Mouse (Mus musculus) spleen, postnatal 4 days (tissue): Measurements from ENCODE around the gene Madcam1.
A peak's percentile ranks its signal among the peaks of the same experiment; 100 is the strongest.

Source experiments
- DNase-seq, 2 experiments: peaks; one replicate each; pipeline ENCODE4 v3.0.0; 2022; ENCODE audit warnings: low spot score in 2 of 2

Gene Madcam1

DNA sequence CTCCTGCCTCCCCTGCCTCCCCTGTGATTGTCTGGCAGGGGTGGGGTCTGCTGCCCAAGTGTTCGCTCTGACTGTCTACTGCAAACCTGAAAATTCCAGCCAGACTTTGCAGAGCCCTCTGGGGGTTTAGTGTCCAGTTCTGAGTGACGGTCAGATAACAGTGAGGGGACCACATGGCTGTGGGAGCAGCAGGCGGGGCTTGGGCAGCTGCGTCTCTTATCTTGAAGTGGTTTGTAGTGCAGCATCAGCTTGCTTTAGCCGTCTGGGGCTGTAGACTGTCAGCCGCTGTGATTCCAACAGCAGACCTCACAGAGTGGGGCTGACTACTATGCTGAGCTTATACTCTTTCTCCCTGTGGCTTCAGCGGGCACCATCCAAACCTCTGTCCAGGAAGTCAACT, 44.9 kb downstream of the Madcam1 start:
- DNase-seq, result no peak

DNA sequence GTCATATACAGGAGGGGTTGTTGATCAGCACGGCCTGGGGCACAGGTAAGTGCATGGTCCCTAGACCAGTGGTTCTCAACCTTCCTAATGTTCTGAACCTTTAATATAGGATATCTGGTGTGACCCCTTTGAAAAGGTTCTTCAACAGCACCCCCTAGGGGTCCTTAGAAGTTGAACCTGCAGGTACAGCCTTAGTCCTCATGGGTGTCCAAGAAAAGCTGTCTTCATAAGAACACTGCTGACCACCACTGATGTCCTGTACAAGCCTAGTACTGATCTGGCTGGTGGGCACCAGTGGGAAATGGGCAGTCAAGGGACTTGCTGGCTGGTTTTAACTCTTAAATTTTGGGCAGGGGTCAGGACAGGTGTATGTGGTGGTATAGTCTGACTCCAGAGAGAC, 47.7 kb downstream of the Madcam1 start:
- DNase-seq, result peak in 1 of 2 experiments; percentile 71

DNA sequence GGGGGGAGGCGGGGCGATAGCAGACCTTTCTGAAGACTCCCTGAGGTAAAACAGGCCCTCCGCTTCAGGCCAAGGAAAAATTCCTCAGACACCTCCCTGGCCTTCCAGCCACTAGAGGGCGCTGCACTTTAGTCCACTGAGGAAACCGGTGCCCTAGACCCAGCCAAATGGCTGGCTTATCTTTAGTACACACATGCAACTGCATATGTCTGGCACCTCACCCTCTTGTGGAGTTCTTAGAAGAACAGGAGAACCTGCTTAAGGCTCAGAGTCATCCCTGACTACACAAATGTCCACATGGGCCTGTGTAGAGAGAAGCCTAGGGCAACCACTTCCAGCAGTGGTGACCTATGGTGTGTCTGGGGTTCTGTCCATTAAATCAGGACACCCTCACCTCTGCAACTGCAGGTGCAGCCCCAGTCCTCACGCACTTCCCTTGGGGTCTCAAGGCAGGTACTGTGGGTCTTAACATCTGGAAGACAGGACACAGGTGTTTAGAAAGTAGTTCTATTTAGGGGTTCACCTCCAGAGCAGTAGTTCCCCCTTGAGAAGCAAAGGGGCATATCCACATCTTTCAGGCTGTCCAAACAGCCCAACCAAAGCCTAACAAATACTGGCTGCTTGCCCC, 48.3 kb downstream of the Madcam1 start:
- peak; percentile 94 to 98 for DNase-seq

DNA sequence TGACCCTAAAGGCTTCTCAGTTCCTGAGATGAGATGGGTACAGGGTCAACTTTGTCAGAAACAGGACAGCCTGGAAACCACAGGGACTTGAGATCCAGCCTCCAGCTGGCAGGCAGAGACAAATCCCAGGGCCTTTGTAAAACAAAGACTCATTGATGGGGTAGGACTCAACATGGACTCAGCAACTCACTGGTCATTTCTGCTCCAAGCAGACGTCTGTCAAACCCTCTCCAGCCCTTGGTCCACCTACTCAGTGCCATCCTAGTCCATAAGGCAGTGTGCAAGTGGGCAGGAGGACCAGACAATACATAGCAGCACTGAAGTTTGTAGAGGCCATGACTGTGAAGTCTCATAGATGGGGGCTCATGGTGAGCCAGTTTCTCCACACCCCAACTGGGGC, 48.8 kb downstream of the Madcam1 start:
- DNase-seq, result no peak

DNA sequence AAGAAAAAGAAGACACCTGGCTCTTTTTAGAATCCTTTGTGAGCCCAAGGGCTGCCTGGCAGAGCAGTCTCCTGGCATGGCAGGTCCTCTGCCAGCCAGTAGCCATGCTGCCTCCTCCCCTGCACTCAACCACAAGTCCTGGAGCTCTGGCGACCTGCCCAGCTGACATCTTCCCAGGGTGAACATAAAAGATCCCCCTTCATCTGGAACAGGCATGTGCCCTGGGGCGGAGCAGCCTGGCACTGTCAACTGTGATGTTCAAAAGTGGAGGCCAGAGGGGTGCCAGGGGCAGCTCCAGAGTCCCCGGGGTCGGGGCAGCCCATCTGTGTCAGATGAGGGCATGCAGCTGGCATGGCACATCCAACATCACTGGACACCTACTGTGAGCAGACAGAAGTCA, 50.6 kb downstream of the Madcam1 start:
- DNase-seq, result no peak

DNA sequence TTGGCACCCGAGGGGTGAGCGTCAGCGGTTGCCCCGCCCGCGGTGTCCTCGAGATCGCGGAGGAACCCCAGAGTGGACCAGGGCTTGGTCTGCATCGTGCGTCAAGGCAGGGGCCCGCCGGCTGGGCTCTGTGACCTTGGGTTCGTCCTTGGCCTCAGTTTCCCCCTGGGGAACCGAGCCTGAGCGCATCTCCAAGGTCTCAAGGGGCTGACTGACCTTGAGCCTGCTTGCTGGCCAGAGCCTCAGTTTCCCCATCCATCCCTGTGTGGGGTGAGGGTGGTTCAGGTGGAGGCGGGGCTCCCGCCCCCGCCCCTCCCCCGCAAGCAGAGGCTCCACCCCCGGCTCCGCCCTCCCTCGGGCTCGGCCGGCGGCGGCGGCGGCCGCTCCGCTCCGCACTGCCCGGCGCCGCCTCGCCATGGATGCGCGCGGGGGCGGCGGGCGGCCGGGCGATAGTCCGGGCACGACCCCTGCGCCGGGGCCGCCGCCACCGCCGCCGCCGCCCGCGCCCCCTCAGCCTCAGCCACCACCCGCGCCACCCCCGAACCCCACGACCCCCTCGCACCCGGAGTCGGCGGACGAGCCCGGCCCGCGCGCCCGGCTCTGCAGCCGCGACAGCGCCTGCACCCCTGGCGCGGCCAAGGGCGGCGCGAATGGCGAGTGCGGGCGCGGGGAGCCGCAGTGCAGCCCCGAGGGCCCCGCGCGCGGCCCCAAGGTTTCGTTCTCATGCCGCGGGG, 52.1 kb downstream of the Madcam1 start, which contains the start of gene Hcn2:
Hcn2 (plus strand) TSS at position 381 of the 734 bp plus-strand sequence.
- no peak for DNase-seq

DNA sequence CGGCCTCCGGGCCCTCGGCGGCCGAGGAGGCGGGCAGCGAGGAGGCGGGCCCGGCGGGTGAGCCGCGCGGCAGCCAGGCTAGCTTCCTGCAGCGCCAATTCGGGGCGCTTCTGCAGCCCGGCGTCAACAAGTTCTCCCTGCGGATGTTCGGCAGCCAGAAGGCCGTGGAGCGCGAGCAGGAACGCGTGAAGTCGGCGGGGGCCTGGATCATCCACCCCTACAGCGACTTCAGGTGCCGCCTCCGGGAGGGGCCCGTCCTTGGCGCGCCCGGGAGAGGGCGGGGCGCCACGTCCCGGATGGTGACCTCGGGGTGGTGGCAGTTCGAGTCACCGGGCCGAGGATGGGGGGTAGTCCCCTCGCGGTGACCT, 52.6 kb downstream of the Madcam1 start:
- DNase-seq, result no peak

DNA sequence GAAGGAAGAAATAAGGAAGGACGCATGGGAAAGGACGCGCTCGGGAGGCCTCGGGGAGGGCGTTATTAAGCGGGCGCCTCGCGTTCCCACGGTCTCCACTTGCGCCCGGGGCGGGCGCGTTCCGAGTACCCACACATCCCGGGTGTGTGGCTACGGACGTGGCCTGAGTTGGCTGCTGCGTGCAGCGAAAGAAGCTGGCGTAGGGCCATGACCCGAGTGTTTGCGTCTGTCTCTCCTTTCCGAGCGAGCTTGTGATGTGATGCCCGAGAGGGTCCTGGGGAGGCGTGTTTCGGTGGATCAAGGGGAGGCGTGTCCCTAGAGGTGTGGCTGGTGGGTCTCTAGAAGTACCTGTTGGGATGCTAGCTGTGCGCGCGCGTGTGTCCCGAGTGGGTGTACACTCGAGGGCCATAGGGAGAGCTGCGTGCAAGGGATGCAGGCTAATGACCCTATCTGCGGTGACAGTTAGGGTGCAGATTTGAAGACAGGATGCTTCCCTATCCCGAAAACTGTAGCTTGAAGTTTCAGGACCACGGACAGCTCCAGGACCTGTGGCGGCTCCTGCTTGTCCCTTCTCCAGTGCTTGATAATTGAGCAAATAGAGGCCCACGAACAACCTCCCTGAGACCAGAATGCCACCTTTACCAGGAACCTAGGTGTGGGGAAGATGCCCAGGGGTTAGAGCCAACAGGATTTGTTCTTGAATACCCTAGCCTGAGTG, 53.4 kb downstream of the Madcam1 start:
- DNase-seq, result peak; percentile 62 to 84
